Mouse (Mus musculus) heart, embryonic 16.5 days (tissue): Measurements from ENCODE around the gene Olfr354. TPM values are rescaled to one million over a fixed set of nuclear protein-coding genes. Genes with fewer than 3 reads are reported as not detected.

Experiments
- ATAC-seq: fragments of 200-750 bp; cut with Nextera tagmentation; replicated peaks from 2 replicates; pipeline ENCODE4 v1.8.0; 2017; ENCODE audit warnings: moderate number of reproducible peaks; ENCODE audit not compliant: insufficient read depth, low FRiP score; ENCODE audit errors: extremely low read depth
- H3K27ac ChIP-seq: fragments of 300-500 bp; sonication (generic); 2 replicates; pipeline ENCODE4 v1.5.1; 2014; ENCODE audit warnings: mild to moderate bottlenecking, low read length, control low read depth, moderate library complexity
- H3K27me3 ChIP-seq: fragments of 300-500 bp; sonication (generic); 2 replicates; pipeline ENCODE4 v1.6.1; 2014; ENCODE audit warnings: low read length, mixed read lengths; ENCODE audit not compliant: control insufficient read depth, insufficient read depth
- H3K36me3 ChIP-seq: fragments of 300-500 bp; sonication (generic); 2 replicates; pipeline ENCODE4 v1.6.1; 2014; ENCODE audit not compliant: control insufficient read depth, insufficient read depth
- H3K4me1 ChIP-seq: fragments of 300-500 bp; sonication (generic); 2 replicates; pipeline ENCODE4 v1.6.1; 2014; ENCODE audit warnings: low read length, mixed read lengths; ENCODE audit not compliant: control insufficient read depth, insufficient read depth
- H3K4me2 ChIP-seq: fragments of 300-500 bp; sonication (generic); 2 replicates; pipeline ENCODE4 v1.6.1; 2014; ENCODE audit warnings: low read depth, mild to moderate bottlenecking, control low read depth, low read length
- H3K4me3 ChIP-seq: fragments of 300-500 bp; sonication (generic); 2 replicates; pipeline ENCODE4 v1.5.1; 2014; ENCODE audit warnings: mild to moderate bottlenecking, control low read depth, low read length
- H3K9ac ChIP-seq: fragments of 300-500 bp; sonication (generic); 2 replicates; pipeline ENCODE4 v1.6.1; 2014; ENCODE audit warnings: low read length, control low read depth
- H3K9me3 ChIP-seq: fragments of 300-500 bp; sonication (generic); replicated peaks from 2 replicates; pipeline ENCODE4 v1.6.1; 2016; ENCODE audit warnings: low read length; ENCODE audit not compliant: control insufficient read depth
- WGBS: fragments of 180-500 bp; shearing (Covaris S2); extraction: QIAGEN DNeasy Blood & Tissue Kit; methylation state at CpG from one replicate; pipeline ENCODE4 v1.1.7; 2014; 5-methylcytosine and 5-hydroxymethylcytosine counted together
- polyA plus RNA-seq: library from polyadenylated mRNA; unstranded; fragments of >200 nt; fragmentation: Nextera tagmentation; extraction: Ambion mirVana; gene quantifications from 2 replicates; pipeline ENCODE4 v1.2.1, GENCODE M21; 2015

The Olfr354 gene
- polyA plus RNA-seq = not detected in 2 replicates

DNA sequence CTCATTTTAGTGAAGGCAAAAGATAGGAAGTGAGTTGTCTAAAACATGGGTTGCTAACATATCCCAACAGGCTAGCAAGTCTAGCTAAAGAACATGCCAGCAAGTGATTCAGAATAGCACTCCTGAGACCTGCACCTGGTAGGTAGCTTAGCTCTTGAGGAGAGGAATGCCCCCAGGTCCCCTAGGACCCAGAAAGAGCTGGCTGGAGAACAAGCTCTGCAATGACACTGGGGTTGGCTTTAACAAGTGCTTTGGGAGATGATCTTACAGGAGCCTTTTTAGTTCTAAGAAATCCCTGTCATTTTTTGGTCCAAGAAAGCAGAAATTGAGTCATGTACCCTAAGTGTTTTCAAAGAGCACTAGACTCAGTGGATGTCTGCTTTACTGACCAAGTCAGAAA lies at the start of gene Olfr354:
Olfr354 (plus strand) TSS at position 301 of the 400 bp plus-strand sequence.
- Histone ChIP-seq H3K4me1 (no peaks in the 10 kb centered on the region), H3K36me3 (no peaks in the 10 kb centered on the region), H3K4me3 (no peak within 1 kb of the TSS), H3K9me3 (peaks cover 6% of the 10 kb centered on the region; the same call in 1 of the 2 replicates), H3K27me3 (no peaks in the 10 kb centered on the region), H3K9ac (no peak within 1 kb of the TSS), H3K4me2 (no peak within 1 kb of the TSS), H3K27ac (no peak within 1 kb of the TSS)
- ATAC-seq = no peak

DNA sequence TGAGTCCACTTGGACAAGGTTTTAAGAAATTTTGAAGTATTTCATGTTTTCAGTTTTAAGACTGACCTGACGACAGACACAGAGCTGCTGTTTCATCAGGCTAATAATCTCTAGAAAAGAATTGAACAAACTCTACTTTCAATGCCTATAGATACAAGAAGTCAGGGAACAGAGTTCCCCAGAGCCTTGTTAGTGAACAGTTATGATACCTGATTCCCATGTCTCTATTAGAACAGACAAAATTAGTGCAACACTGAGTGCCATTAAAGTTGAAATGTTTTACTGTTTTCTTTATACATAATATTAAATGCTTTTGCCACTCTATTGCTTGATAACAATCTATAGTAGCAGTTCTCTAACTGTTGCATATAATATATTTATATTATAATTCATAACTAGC lies 42.9 kb upstream of the Olfr354 start, which contains the start of gene Olfr351:
Olfr351 (minus strand) TSS at position 101 of the 400 bp plus-strand sequence.
- H3K4me2 ChIP-seq = no peak within 1 kb of the TSS
- WGBS = 66% methylated on average over 1 of the region's 1 CpGs
- H3K4me3 ChIP-seq = no peak within 1 kb of the TSS
- ATAC-seq = no peak
- 0 out of 2 replicates have a peak, but pooled peaks cover 5% of the 10 kb centered on the region for H3K9me3 ChIP-seq
- no peaks in the 10 kb centered on the region for H3K36me3 ChIP-seq
- no peak within 1 kb of the TSS for H3K27ac ChIP-seq
- H3K27me3 ChIP-seq = no peaks in the 10 kb centered on the region
- H3K9ac ChIP-seq = no peak within 1 kb of the TSS
- no peaks in the 10 kb centered on the region for H3K4me1 ChIP-seq

DNA sequence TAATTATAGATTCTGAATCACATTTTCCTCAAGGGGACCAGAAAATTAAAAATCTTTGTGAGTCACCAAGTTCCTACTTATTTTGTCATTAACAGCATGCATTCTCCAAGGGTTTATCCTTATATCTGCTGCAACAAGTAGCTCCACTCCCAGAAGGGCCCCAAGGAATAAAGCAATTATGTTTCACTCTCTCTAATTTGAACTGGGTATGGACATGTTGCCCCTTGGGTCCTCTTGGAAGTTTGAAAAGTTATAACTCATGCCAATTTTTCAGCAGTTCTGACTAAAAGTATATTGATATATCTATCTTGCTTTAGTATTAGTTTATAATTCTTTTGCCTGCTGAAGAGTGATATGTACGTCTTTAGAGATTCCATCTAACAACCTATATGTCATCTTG lies 37.3 kb upstream of the Olfr354 start, which contains the start of gene Olfr352:
Olfr352 (plus strand) TSS at position 301 of the 400 bp plus-strand sequence.
- H3K4me2 ChIP-seq = no peak within 1 kb of the TSS
- H3K27ac ChIP-seq = no peak within 1 kb of the TSS
- 0 out of 2 replicates have a peak, but pooled peaks cover 5% of the 10 kb centered on the region for H3K9me3 ChIP-seq
- WGBS = 73% methylated on average over 1 of the region's 1 CpGs
- no peak within 1 kb of the TSS for H3K4me3 ChIP-seq
- H3K4me1 ChIP-seq = no peaks in the 10 kb centered on the region
- H3K36me3 ChIP-seq = no peaks in the 10 kb centered on the region
- H3K27me3 ChIP-seq = no peaks in the 10 kb centered on the region
- no peak within 1 kb of the TSS for H3K9ac ChIP-seq
- no peak for ATAC-seq

DNA sequence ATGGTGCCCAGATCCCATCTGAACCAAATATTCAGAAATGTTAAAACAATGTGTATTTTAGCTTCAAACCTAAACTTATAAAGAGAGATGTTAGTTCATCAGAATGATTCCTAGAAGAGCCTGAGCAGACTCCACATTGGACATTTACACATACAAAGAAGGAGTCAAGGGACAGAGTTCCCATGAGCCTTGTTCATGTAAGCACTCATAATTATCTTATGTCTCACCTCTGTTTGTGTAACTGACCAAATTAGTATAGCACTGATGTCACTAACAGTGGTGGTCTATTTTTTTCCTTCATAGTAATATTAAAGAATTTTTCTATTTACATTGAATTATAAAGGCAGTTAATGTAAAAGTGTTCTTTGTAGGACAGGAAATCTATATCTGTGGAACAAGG lies 12.6 kb upstream of the Olfr354 start, which contains the start of gene Olfr353:
Olfr353 (minus strand) TSS at position 101 of the 400 bp plus-strand sequence.
- no peak within 1 kb of the TSS for H3K4me3 ChIP-seq
- H3K27me3 ChIP-seq = no peaks in the 10 kb centered on the region
- H3K27ac ChIP-seq = no peak within 1 kb of the TSS
- no peaks in the 10 kb centered on the region for H3K4me1 ChIP-seq
- H3K9me3 ChIP-seq = no peaks in the 10 kb centered on the region; the same call in 1 of the 2 replicates
- no peak for ATAC-seq
- no peaks in the 10 kb centered on the region for H3K36me3 ChIP-seq
- no peak within 1 kb of the TSS for H3K4me2 ChIP-seq
- H3K9ac ChIP-seq = no peak within 1 kb of the TSS

DNA sequence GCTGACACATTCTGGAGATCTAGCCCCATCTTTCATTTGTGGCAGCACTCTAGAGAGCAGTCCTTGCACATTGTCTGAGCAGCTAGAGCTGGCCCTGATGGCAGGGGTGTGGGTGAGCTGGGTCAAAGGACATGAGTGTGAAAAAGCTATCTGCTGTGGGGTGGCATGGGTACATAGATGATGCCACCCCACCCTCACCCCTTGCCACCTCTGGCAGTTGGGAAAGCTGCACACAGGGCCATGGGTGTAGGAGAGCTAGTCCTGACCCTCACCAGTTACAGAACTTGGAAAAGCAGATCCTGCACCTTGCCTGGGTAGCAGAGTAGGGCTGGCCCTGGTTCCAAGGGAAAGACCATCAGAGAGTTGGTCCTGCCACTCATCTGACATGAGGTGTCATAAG lies 8.4 kb upstream of the Olfr354 start:
- no peak overlapping the region for H3K27ac ChIP-seq
- no peak overlapping the region for H3K9ac ChIP-seq
- H3K4me2 ChIP-seq = no peak overlapping the region
- no peaks in the 10 kb centered on the region for H3K27me3 ChIP-seq
- H3K4me1 ChIP-seq = no peaks in the 10 kb centered on the region
- H3K36me3 ChIP-seq = no peaks in the 10 kb centered on the region
- H3K4me3 ChIP-seq = no peak overlapping the region
- no peak for ATAC-seq
- peaks cover 2% of the 10 kb centered on the region; the same call in 1 of the 2 replicates for H3K9me3 ChIP-seq

DNA sequence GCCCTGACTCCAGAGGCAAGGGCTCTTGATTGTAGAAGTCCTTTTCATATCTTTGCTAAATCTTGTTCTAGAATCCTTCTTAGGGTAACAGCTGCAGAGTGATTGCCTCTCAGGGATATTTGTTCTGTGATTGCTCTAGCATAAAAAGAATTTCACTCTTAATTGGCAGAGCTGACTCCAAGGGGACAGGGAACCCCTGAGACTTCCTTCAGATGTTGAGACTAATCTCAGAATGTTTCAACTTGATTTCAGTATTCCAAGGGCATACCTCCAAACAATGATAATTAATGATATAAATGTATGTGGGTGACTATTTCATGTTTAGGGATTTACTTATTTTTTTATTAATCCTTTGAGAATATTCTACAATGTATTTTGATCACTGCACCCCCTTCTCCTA lies 23.3 kb downstream of the Olfr354 start, which contains the start of gene Olfr355:
Olfr355 (minus strand) TSS at position 101 of the 400 bp plus-strand sequence.
- Histone ChIP-seq H3K9ac (no peak within 1 kb of the TSS), H3K36me3 (no peaks in the 10 kb centered on the region)
- ATAC-seq = no peak

DNA sequence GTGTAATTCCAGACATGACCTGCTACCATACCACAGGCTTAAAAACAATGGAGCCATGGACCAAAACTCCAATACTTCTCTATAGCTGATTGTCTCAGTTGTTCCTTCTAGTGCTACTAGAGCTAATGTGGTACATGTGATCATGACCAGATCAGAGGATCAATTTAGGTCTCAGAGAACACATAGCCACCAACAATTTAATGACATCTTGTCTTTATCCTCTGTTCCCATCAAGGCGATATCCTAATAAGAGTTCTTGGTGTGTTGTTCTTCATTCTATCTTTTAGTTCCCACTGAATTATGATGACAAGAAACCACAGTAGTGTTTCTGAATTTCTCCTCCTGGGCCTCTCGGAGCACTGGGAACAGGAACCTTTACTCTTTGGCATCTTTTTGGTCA lies 31.3 kb downstream of the Olfr354 start, which contains the start of gene Olfr356:
Olfr356 (plus strand) TSS at position 301 of the 400 bp plus-strand sequence.
- Histone ChIP-seq H3K27ac (no peak within 1 kb of the TSS), H3K9ac (no peak within 1 kb of the TSS), H3K4me2 (no peak within 1 kb of the TSS), H3K27me3 (no peaks in the 10 kb centered on the region), H3K9me3 (no peaks in the 10 kb centered on the region; the same call in none of the 2 replicates), H3K4me1 (no peaks in the 10 kb centered on the region), H3K4me3 (no peak within 1 kb of the TSS), H3K36me3 (no peaks in the 10 kb centered on the region)
- no peak for ATAC-seq
- WGBS = 78% methylated on average over 2 of the region's 2 CpGs

More for the DNA sequence above, 23.3 kb downstream of the Olfr354 start, which contains the start of gene Olfr355:
- Histone ChIP-seq H3K9me3 (peaks cover 2% of the 10 kb centered on the region; the same call in 1 of the 2 replicates), H3K27me3 (no peaks in the 10 kb centered on the region), H3K4me1 (no peaks in the 10 kb centered on the region), H3K4me2 (no peak within 1 kb of the TSS), H3K4me3 (no peak within 1 kb of the TSS), H3K27ac (no peak within 1 kb of the TSS)

Other genes starting within 250 kb of the Olfr354 start
- not detected in 2 replicates for gene Olfr346, start 219.9 kb upstream of the Olfr354 start, polyA plus RNA-seq
- not detected in 2 replicates for gene Olfr347, start 173.8 kb upstream of the Olfr354 start, polyA plus RNA-seq
- gene Olfr348, start 121.4 kb upstream of the Olfr354 start, polyA plus RNA-seq = not detected in 2 replicates
- gene Olfr50, start 115.1 kb upstream of the Olfr354 start, polyA plus RNA-seq = not detected in 2 replicates
- gene Olfr3, start 88.6 kb upstream of the Olfr354 start, polyA plus RNA-seq = not detected in 2 replicates
- not detected in 2 replicates for gene Olfr350, start 59.4 kb upstream of the Olfr354 start, polyA plus RNA-seq
- gene Olfr351, start 43.0 kb upstream of the Olfr354 start, polyA plus RNA-seq = not detected in 2 replicates
- not detected in 2 replicates for gene Olfr352, start 37.2 kb upstream of the Olfr354 start, polyA plus RNA-seq
- gene Olfr353, start 12.7 kb upstream of the Olfr354 start, polyA plus RNA-seq = not detected in 2 replicates
- not detected in 2 replicates for gene Olfr355, start 23.2 kb downstream of the Olfr354 start, polyA plus RNA-seq
- not detected in 2 replicates for gene Olfr356, start 31.4 kb downstream of the Olfr354 start, polyA plus RNA-seq
- gene Olfr357, start 88.1 kb downstream of the Olfr354 start, polyA plus RNA-seq = not detected in 2 replicates
- gene Olfr358, start 103.7 kb downstream of the Olfr354 start, polyA plus RNA-seq = not detected in 2 replicates
- gene Olfr360, start 160.1 kb downstream of the Olfr354 start, polyA plus RNA-seq = not detected in 2 replicates
- gene Olfr361, start 183.6 kb downstream of the Olfr354 start, polyA plus RNA-seq = not detected in 2 replicates
- gene Olfr362, start 212.2 kb downstream of the Olfr354 start, polyA plus RNA-seq = not detected in 2 replicates
- gene Olfr364-ps1, start 233.6 kb downstream of the Olfr354 start, polyA plus RNA-seq = not detected in 2 replicates